Mouse (Mus musculus): ENCODE results near the gene Gabarapl2. TPM values are rescaled to one million over a fixed set of nuclear protein-coding genes. Genes with fewer than 3 reads are reported as not detected.
A peak's percentile ranks its signal among the peaks of the same experiment; 100 is the strongest.
"Not testable (repeated sequence)": the region's sequence is repeated elsewhere in the genome, so short reads cannot be mapped to it uniquely, and the experiment has no call there.

Gabarapl2 gene
- polyA plus RNA-seq, 1 experiment = 66.4 TPM

- peak overlapping the region; percentile 73 for H3K9ac ChIP-seq (ENCODE audit: low read depth, poor library complexity, severe bottlenecking)
- TF ChIP-seq EP300 (IDR thresholded peaks at IDR 0.05; ENCODE audit: insufficient read depth, low read depth, low read length) (no peak), CTCF (IDR thresholded peaks at IDR 0.05; ENCODE audit: low read depth, low read length) (no peak), POLR2A (IDR thresholded peaks at IDR 0.05; ENCODE audit: insufficient read depth, low read length) (no peak)
- H3K4me1 ChIP-seq (ENCODE audit: control insufficient read depth, insufficient read depth, low read length) = no peaks in the 10 kb centered on the region
- H3K27me3 ChIP-seq (ENCODE audit: control insufficient read depth, insufficient read depth, low read length, poor library complexity, severe bottlenecking) = no peaks in the 10 kb centered on the region
- H3K36me3 ChIP-seq (ENCODE audit: control insufficient read depth, insufficient read depth, low read length, poor library complexity, severe bottlenecking) = no peaks in the 10 kb centered on the region
- peak overlapping the region; percentile 80 for H3K4me3 ChIP-seq (ENCODE audit: low read depth, low read length)
- H3K9me3 ChIP-seq (replicated peaks; ENCODE audit: control insufficient read depth, insufficient read depth, low read length, poor library complexity, severe bottlenecking) = no peaks in the 10 kb centered on the region
- H3K27ac ChIP-seq (ENCODE audit: insufficient read depth, low read length) = peak overlapping the region; percentile 15; the same call in 1 of the 2 replicates
These were observed 7.7 kb upstream of the Gabarapl2 start for GRCm38 (mm10) chr8:111932580-111933336.

DNA sequence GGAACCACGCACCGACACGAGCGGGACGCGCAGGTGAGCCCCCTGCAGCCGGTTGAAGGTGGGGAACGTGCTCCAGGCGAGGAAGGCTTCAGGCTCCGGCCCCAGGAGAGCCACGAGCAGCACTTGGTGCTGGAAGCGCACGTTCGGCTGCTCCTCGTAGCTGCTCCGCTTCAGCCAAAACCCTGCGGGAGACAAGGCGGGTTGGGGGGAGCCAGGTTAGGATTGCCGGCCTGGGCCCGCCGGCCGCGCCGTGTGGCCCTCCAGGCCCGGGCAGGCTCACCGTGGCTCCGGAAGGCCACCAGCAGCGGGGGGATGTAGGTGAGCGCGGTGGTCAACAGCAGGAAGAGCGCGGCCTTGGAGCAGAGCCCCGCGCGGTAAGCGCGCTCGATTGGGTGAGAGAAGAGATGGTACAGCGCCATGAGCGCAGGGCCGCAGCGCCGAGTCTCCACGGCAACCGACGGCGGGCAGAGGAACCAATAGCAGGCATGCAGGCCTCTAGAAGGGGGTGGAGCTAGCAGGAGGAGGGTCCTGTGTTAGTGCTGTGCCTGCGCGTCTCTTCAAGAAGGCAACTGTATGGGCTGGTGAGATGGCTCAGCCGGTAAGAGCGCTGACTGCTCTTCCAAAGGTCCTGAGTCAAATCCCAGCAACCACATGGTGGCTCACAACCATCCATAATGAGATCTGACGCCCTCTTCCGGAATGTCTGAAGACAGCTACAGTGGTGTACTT lies 7.0 kb upstream of the Gabarapl2 start, which contains the start of gene Tmem231:
TSS of gene Tmem231 (minus strand) at position 534 of the 729 bp plus-strand sequence.
- Histone ChIP-seq H3K4me1 (ENCODE audit: control insufficient read depth, insufficient read depth, low read length) (no peaks in the 10 kb centered on the region), H3K27me3 (ENCODE audit: control insufficient read depth, insufficient read depth, low read length, poor library complexity, severe bottlenecking) (no peaks in the 10 kb centered on the region), H3K36me3 (ENCODE audit: control insufficient read depth, insufficient read depth, low read length, poor library complexity, severe bottlenecking) (no peaks in the 10 kb centered on the region), H3K9me3 (replicated peaks; ENCODE audit: control insufficient read depth, insufficient read depth, low read length, poor library complexity, severe bottlenecking) (no peaks in the 10 kb centered on the region), H3K9ac (ENCODE audit: low read depth, poor library complexity, severe bottlenecking) (peak within 1 kb of the TSS; percentile 73), H3K27ac (ENCODE audit: insufficient read depth, low read length) (peak within 1 kb of the TSS; percentile 82), H3K4me3 (ENCODE audit: low read depth, low read length) (peak within 1 kb of the TSS; percentile 80)
- no peak for TF ChIP-seq CTCF (IDR thresholded peaks at IDR 0.05; ENCODE audit: low read depth, low read length)
- TF ChIP-seq EP300 (IDR thresholded peaks at IDR 0.05; ENCODE audit: insufficient read depth, low read depth, low read length) = peak; percentile 10; the same call in 1 of the 2 replicates
- peak; percentile 55 for TF ChIP-seq POLR2A (IDR thresholded peaks at IDR 0.05; ENCODE audit: insufficient read depth, low read length)

DNA sequence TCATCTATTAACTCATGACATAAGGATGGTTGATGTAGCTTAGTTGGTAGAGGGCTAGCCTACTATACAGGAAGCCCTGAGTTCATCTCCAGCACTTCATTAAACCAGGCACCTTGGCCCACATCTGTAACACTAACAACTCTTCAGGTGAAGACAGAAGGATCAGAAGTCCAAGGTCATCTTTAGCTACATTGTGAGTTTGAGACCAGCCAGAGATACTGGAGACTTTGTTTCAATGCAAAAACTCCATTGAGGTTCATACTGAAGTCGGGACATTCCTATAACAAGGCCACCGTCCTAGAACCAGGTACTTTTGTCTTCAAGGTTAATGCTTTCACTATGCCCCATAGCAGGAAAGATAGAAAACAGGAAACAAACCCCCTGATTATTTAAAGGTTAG lies 6.3 kb upstream of the Gabarapl2 start:
- no peak overlapping the region for H3K9ac ChIP-seq (ENCODE audit: low read depth, poor library complexity, severe bottlenecking)
- H3K4me3 ChIP-seq (ENCODE audit: low read depth, low read length) = no peak overlapping the region
- TF ChIP-seq POLR2A (IDR thresholded peaks at IDR 0.05; ENCODE audit: insufficient read depth, low read length) = no peak
- TF ChIP-seq EP300 (IDR thresholded peaks at IDR 0.05; ENCODE audit: insufficient read depth, low read depth, low read length) = no peak
- TF ChIP-seq CTCF (IDR thresholded peaks at IDR 0.05; ENCODE audit: low read depth, low read length) = no peak
- no peaks in the 10 kb centered on the region for H3K9me3 ChIP-seq (replicated peaks; ENCODE audit: control insufficient read depth, insufficient read depth, low read length, poor library complexity, severe bottlenecking)
- no peaks in the 10 kb centered on the region for H3K4me1 ChIP-seq (ENCODE audit: control insufficient read depth, insufficient read depth, low read length)
- H3K27ac ChIP-seq (ENCODE audit: insufficient read depth, low read length) = peak overlapping the region; percentile 82
- no peaks in the 10 kb centered on the region for H3K36me3 ChIP-seq (ENCODE audit: control insufficient read depth, insufficient read depth, low read length, poor library complexity, severe bottlenecking)
- no peaks in the 10 kb centered on the region for H3K27me3 ChIP-seq (ENCODE audit: control insufficient read depth, insufficient read depth, low read length, poor library complexity, severe bottlenecking)

DNA sequence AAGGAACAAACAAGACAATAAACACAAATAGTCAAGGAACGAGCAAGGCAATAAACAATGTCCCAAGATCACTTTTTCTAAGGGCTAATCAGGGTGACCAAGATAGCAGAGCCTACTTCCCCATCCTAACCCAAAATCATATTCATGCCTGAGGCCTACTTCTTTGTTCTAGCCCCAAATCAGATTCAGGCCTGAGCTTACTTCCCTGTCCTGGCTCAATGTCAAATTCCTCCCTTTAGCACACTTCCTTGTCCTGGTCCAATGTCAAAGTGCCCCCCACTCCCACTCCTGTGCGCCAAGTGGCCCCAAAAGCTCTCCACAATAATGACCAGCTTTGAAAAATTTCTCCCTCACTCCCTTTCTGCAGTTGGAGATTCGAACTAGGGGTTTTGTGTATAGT lies 3.3 kb upstream of the Gabarapl2 start:
- no peaks in the 10 kb centered on the region for H3K4me1 ChIP-seq (ENCODE audit: control insufficient read depth, insufficient read depth, low read length)
- no peaks in the 10 kb centered on the region for H3K36me3 ChIP-seq (ENCODE audit: control insufficient read depth, insufficient read depth, low read length, poor library complexity, severe bottlenecking)
- TF ChIP-seq EP300 (IDR thresholded peaks at IDR 0.05; ENCODE audit: insufficient read depth, low read depth, low read length) = no peak
- no peak for TF ChIP-seq POLR2A (IDR thresholded peaks at IDR 0.05; ENCODE audit: insufficient read depth, low read length)
- TF ChIP-seq CTCF (IDR thresholded peaks at IDR 0.05; ENCODE audit: low read depth, low read length) = no peak
- H3K27me3 ChIP-seq (ENCODE audit: control insufficient read depth, insufficient read depth, low read length, poor library complexity, severe bottlenecking) = no peaks in the 10 kb centered on the region
- H3K27ac ChIP-seq (ENCODE audit: insufficient read depth, low read length) = peak overlapping the region; percentile 77
- no peak overlapping the region for H3K4me3 ChIP-seq (ENCODE audit: low read depth, low read length)
- H3K9me3 ChIP-seq (replicated peaks; ENCODE audit: control insufficient read depth, insufficient read depth, low read length, poor library complexity, severe bottlenecking) = no peaks in the 10 kb centered on the region
- no peak overlapping the region for H3K9ac ChIP-seq (ENCODE audit: low read depth, poor library complexity, severe bottlenecking)

DNA sequence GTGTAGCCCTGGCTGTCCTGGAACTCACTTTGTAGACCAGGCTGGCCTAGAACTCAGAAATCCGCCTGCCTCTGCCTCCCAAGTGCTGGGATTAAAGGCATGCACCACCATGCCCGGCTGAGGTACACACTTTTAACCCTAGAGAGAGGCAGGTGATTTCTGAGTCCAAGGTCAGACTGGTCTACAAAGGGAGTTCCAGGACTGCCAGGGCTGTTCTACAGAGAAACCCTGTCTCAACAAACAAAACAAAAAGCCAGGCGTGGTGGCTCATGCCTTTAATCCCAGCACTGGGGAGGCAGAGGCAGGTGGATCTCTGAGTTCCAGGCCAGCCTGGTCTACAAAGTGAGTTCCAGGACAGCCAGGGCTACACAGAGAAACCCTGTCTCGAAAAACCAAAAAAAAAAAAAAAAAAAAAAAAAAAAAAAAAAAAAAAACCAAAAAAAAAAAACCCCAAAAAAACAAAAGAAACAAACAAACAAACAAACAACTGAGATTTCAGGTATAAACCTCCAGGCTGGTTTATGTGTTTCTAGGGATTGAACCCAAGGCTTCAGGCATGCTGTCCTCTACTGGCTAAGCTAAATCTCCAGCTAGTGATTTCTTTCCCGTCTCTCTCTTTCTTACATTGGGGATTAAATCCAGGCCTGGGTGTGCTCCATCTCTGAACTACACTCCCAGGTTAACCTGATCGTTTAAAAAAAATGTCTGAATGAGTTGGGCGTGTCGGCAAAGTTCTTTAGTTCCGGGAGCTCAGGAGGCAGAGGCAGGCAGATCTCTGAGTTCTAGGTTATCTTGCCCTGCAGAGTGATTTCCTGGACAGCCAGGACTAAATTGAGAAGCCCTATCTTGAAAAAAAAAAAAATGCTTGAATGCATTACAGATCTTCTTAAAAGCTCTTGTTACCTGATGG lies 2.2 kb upstream of the Gabarapl2 start:
- H3K36me3 ChIP-seq (ENCODE audit: control insufficient read depth, insufficient read depth, low read length, poor library complexity, severe bottlenecking); H3K9ac ChIP-seq (ENCODE audit: low read depth, poor library complexity, severe bottlenecking): not testable (repeated sequence)

More for the DNA sequence above, 2.2 kb upstream of the Gabarapl2 start:
- not testable (repeated sequence) for H3K9me3 ChIP-seq (replicated peaks; ENCODE audit: control insufficient read depth, insufficient read depth, low read length, poor library complexity, severe bottlenecking); H3K4me1 ChIP-seq (ENCODE audit: control insufficient read depth, insufficient read depth, low read length); H3K4me3 ChIP-seq (ENCODE audit: low read depth, low read length); H3K27me3 ChIP-seq (ENCODE audit: control insufficient read depth, insufficient read depth, low read length, poor library complexity, severe bottlenecking)
- H3K27ac ChIP-seq (ENCODE audit: insufficient read depth, low read length) = peak overlapping the region; percentile 84

Measured in ES-Bruce4 (cell line).